Mouse (Mus musculus) A20 (cell line): ENCODE data around the gene Dus1l.
A peak's percentile ranks its signal among the peaks of the same experiment; 100 is the strongest.
"Not testable (repeated sequence)": the region's sequence is repeated elsewhere in the genome, so short reads cannot be mapped to it uniquely, and the experiment has no call there.

Source experiments
- DNase-seq: peaks from one replicate; pipeline ENCODE4 v3.0.0-alpha.2; 2011; ENCODE audit warnings: low read depth, low spot score

Dus1l gene

DNA sequence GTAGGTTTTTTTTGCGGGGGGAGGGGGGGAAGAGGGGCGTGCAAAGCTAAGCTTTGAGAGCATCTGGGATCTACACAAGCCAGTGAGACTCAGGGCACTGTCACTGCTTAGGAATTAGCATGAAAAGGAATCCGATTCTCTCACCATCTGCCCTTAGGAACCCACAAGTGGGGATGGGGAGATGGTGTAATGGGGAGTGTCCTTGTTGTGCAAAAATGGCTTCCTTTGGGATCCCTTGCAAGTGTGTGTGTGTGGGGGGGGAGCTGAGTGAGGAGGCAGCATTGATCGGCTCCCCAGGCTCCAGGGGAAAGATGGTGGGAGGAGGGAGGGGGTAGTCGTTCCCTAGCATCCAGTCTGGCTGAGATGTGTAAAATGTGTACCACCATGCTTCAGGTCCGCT, 19.1 kb downstream of the Dus1l start:
- DNase-seq: no peak

GRCm38 (mm10) chr11:120775774-120776469, 20.3 kb downstream of the Dus1l start:
- peak; percentile 93 for DNase-seq

GRCm38 (mm10) chr11:120773463-120774190, 22.6 kb downstream of the Dus1l start:
- DNase-seq: no peak

DNA sequence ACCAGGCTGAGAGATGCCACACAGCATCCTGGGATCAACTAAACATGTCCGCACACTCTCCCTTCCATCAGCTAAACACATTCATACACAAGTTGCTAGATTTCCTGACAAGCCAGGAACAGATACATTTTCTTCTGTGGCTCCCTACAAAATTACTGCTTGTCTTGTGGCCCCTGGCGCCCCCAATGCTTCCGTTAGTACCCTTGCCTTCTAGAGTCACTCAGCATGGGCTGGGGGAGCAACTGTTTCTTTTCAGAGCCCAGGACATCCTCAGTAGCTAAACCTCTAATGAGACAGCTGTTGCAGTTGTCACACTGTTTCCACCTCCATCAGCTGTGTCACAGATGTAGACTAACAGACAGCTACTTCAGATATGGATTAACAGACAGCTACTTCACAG, 23.5 kb downstream of the Dus1l start:
- DNase-seq: no peak

GRCm38 (mm10) chr11:120768206-120768605, 28.0 kb downstream of the Dus1l start:
- DNase-seq: no peak

DNA sequence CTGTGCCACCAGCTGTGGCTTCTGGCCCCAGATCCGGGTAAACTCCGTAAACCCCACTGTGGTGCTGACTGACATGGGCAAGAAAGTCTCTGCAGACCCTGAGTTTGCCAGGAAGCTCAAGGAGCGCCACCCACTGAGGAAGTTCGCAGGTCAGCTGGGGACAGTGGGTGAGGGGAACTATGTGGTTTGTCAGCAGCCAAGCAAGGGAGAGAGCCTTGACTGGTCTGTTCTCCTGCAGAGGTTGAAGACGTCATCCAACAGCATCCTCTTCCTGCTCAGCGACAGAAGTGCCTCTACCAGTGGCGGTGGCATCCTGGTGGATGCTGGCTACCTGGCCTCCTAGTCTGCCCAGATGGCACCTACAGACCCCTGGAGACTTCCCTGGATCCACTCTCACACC, 29.2 kb downstream of the Dus1l start:
- DNase-seq: not testable (repeated sequence)

GRCm38 (mm10) chr11:120763121-120763999, 32.8 kb downstream of the Dus1l start:
- not testable (repeated sequence) for DNase-seq

DNA sequence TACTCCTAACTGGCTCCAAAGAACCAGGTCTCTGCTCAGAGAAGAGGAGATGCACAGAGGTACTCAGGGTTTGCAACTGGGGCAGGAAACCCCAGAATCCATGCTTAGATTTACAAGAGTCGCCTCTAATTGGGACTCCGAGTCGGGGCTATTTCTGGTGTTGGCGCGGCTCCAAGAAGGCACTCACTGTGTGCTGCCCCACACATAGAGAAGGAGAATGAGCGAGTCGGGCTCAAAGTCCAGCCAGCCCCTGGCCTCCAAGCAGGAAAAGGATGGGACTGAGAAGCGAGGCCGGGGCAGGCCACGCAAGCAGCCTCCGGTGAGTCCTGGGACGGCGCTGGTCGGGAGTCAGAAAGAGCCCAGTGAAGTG, 33.5 kb downstream of the Dus1l start, which contains the start of gene Hmga1b:
Gene Hmga1b (plus strand): TSS at position 123 of the 370 bp plus-strand sequence.
- not testable (repeated sequence) for DNase-seq

- no peak for DNase-seq
Measured at GRCm38 (mm10) chr11:120761811-120762671, 34.2 kb downstream of the Dus1l start.

DNA sequence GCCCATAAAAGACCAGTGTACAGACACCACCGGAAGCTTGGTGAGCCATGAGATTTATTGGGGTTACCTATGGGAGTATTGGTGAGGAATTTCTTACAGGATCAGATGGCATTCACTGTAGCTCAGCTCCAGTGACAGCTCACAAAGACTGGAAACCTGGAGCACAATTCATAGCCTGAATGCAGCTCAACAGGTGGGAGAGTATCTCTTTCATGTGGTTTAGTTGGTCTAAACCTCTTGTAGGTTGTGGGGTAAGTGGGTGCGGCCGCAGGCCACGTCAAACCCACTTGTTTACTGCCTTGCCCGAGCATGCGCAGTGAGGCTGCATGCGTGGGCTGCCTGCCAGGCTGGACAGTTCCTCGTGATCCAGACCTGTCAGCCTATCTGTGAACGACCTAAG, 36.0 kb downstream of the Dus1l start:
- DNase-seq: no peak

- no peak for DNase-seq
Measured at GRCm38 (mm10) chr11:120751606-120752005, 44.6 kb downstream of the Dus1l start.

DNA sequence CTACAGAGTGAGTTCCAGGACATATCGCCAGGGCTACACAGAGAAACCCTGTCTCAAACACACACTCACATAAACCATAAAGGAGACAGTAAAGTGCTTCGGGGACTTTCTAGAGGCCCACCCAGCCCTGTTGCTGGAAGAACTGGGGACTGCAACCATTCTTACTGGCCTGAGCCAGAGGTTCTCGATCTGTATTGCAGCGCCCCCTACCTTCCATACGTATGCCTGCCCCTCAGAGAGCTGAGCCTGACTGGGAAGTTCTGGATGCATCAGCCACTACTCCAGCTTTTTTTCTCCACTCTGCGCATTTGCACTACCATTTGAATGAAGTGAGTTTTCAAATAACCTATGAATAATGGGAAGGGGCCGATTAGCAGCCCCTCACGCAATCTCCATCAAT, 46.8 kb downstream of the Dus1l start:
- peak; percentile 66 for DNase-seq

- DNase-seq: no peak
Measured at GRCm38 (mm10) chr11:120747974-120748373, 48.2 kb downstream of the Dus1l start.

DNA sequence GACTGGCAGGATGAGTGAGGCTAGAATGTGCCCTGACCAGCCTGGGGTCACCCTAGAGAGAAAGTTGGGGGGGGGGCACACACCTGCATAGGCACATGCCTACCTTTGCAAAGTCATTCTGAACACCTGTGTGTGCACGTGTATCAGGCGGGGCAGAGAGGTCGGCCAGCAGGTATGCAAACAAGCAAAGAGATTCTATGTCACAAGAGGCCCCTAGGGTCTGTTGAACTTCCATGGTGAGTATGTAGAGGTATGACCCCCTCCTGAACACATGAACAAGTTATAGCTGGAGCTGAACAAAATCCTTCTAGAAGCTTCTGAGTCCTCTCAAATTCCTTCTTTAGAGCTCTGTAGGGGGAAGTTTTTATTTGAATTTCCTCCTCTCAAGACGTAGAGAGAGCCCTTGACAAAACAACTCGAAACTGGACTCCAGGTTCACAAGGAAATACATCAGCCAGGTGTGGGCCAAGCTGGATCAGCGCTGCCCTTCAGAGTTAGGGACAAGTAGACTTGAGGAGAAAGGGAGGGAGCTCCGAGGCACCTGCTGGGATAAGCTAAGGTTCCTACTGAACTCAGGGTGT, 52.0 kb downstream of the Dus1l start:
- peak; percentile 37 for DNase-seq

- DNase-seq: no peak
Measured at GRCm38 (mm10) chr11:120740981-120741380, 55.2 kb downstream of the Dus1l start.
